Mouse (Mus musculus) embryonic facial prominence, embryonic 12.5 days (tissue): ENCODE results near the gene Cyp1a1. TPM values are rescaled to one million over a fixed set of nuclear protein-coding genes. Genes with fewer than 3 reads are reported as not detected.
A peak's percentile ranks its signal among the peaks of the same experiment; 100 is the strongest.

ENCODE experiments used
- ATAC-seq: fragments of 200-750 bp; cut with Nextera tagmentation; 2 replicates; pipeline ENCODE4 v1.8.0; 2017; ENCODE audit not compliant: insufficient number of reproducible peaks, insufficient read depth, low FRiP score, low TSS enrichment
- H3K27ac ChIP-seq: fragments of 300-500 bp; sonication (generic); 2 replicates; pipeline ENCODE4 v1.5.1; 2016; ENCODE audit warnings: mild to moderate bottlenecking
- H3K27me3 ChIP-seq: fragments of 300-500 bp; sonication (generic); 2 replicates; pipeline ENCODE4 v1.6.1; 2016; ENCODE audit warnings: mild to moderate bottlenecking, moderate library complexity
- H3K36me3 ChIP-seq: fragments of 300-500 bp; sonication (generic); 2 replicates; pipeline ENCODE4 v1.6.1; 2016; ENCODE audit warnings: mild to moderate bottlenecking
- H3K4me1 ChIP-seq: fragments of 300-500 bp; sonication (generic); 2 replicates; pipeline ENCODE4 v1.6.1; 2016
- H3K4me2 ChIP-seq: fragments of 300-500 bp; sonication (generic); replicated peaks from 2 replicates; pipeline ENCODE4 v1.6.1; 2016; ENCODE audit warnings: mild to moderate bottlenecking, moderate library complexity
- H3K4me3 ChIP-seq: fragments of 300-500 bp; sonication (generic); 2 replicates; pipeline ENCODE4 v1.5.1; 2016; ENCODE audit warnings: mild to moderate bottlenecking
- H3K9ac ChIP-seq: fragments of 300-500 bp; sonication (generic); 2 replicates; pipeline ENCODE4 v1.6.1; 2016; ENCODE audit warnings: mild to moderate bottlenecking, moderate library complexity
- H3K9me3 ChIP-seq: fragments of 300-500 bp; sonication (generic); 2 replicates; pipeline ENCODE4 v1.6.1; 2016; ENCODE audit warnings: mild to moderate bottlenecking, moderate library complexity
- WGBS: fragments of 180-500 bp; shearing (Covaris S2); methylation state at CpG from one replicate; pipeline ENCODE4 v1.1.7; 2016; 5-methylcytosine and 5-hydroxymethylcytosine counted together
- polyA plus RNA-seq: library from polyadenylated mRNA; unstranded; fragments of >200 nt; fragmentation: Nextera tagmentation; extraction: Ambion mirVana; gene quantifications from 2 replicates; pipeline ENCODE4 v1.2.1, GENCODE M21; 2016

Gene Cyp1a1
- polyA plus RNA-seq, 1 experiment from 2014 or later = not detected

GRCm38 (mm10) chr9:57683520-57683919 is 4.2 kb upstream of the Cyp1a1 start, which contains the start of gene Cyp1a2:
Gene Cyp1a2, minus strand, starts transcription at chr9:57683703.
- Histone ChIP-seq H3K27me3 (no peaks in the 10 kb centered on the region), H3K9ac (no peak within 1 kb of the TSS), H3K27ac (no peak within 1 kb of the TSS), H3K4me3 (no peak within 1 kb of the TSS), H3K9me3 (no peaks in the 10 kb centered on the region), H3K36me3 (no peaks in the 10 kb centered on the region), H3K4me2 (no peak within 1 kb of the TSS), H3K4me1 (no peaks in the 10 kb centered on the region)
- ATAC-seq = no peak
- WGBS = 71% methylated on average over 5 of the region's 5 CpGs

- Histone ChIP-seq H3K9ac (no peak overlapping the region), H3K27ac (no peak overlapping the region), H3K36me3 (no peaks in the 10 kb centered on the region), H3K4me2 (no peak overlapping the region), H3K9me3 (no peaks in the 10 kb centered on the region), H3K4me1 (no peaks in the 10 kb centered on the region), H3K4me3 (no peak overlapping the region), H3K27me3 (no peaks in the 10 kb centered on the region)
- 89% methylated on average over 5 of the region's 5 CpGs for WGBS
- ATAC-seq = no peak
Observed at GRCm38 (mm10) chr9:57686011-57686410, 1.7 kb upstream of the Cyp1a1 start.

- WGBS = 49% methylated on average over 2 of the region's 2 CpGs
- no peak for ATAC-seq
- Histone ChIP-seq H3K27ac (no peak overlapping the region), H3K9me3 (no peaks in the 10 kb centered on the region), H3K4me1 (no peaks in the 10 kb centered on the region), H3K27me3 (no peaks in the 10 kb centered on the region), H3K9ac (no peak overlapping the region), H3K4me3 (no peak overlapping the region), H3K4me2 (no peak overlapping the region), H3K36me3 (no peaks in the 10 kb centered on the region)
Observed at GRCm38 (mm10) chr9:57688158-57688557, 430 bp downstream of the Cyp1a1 start.

- no peaks in the 10 kb centered on the region for H3K27me3 ChIP-seq
- no peaks in the 10 kb centered on the region for H3K4me1 ChIP-seq
- no peak overlapping the region for H3K27ac ChIP-seq
- H3K9ac ChIP-seq = no peak overlapping the region
- no peaks in the 10 kb centered on the region for H3K9me3 ChIP-seq
- no peaks in the 10 kb centered on the region for H3K36me3 ChIP-seq
- 64% methylated on average over 2 of the region's 2 CpGs for WGBS
- H3K4me3 ChIP-seq = no peak overlapping the region
- ATAC-seq = no peak
- H3K4me2 ChIP-seq = no peak overlapping the region
Observed at GRCm38 (mm10) chr9:57688606-57689005, 878 bp downstream of the Cyp1a1 start.

- no peak overlapping the region for H3K27ac ChIP-seq
- H3K4me3 ChIP-seq = no peak overlapping the region
- H3K9me3 ChIP-seq = no peaks in the 10 kb centered on the region
- peaks cover 34% of the 10 kb centered on the region for H3K27me3 ChIP-seq
- no peak overlapping the region for H3K9ac ChIP-seq
- no peak overlapping the region for H3K4me2 ChIP-seq
- 91% methylated on average over 2 of the region's 2 CpGs for WGBS
- H3K4me1 ChIP-seq = peaks cover 6% of the 10 kb centered on the region; the same call in 1 of the 2 replicates
- H3K36me3 ChIP-seq = no peaks in the 10 kb centered on the region
- ATAC-seq = no peak
Observed at GRCm38 (mm10) chr9:57694108-57694507, 6.4 kb downstream of the Cyp1a1 start.

GRCm38 (mm10) chr9:57696380-57697285 is 8.9 kb downstream of the Cyp1a1 start:
- Histone ChIP-seq H3K4me3 (peak overlapping the region; percentile 43), H3K27ac (no peak overlapping the region), H3K9ac (peak overlapping the region; percentile 48), H3K36me3 (no peaks in the 10 kb centered on the region), H3K27me3 (peaks cover 34% of the 10 kb centered on the region), H3K4me1 (peaks cover 6% of the 10 kb centered on the region; the same call in 1 of the 2 replicates), H3K9me3 (no peaks in the 10 kb centered on the region), H3K4me2 (peak overlapping the region; percentile 82)
- WGBS = 1% methylated on average over 42 of the region's 42 CpGs
- no peak for ATAC-seq

GRCm38 (mm10) chr9:57697380-57697779 is 9.7 kb downstream of the Cyp1a1 start:
- Histone ChIP-seq H3K9ac (no peak overlapping the region), H3K27me3 (peaks cover 34% of the 10 kb centered on the region), H3K4me1 (peaks cover 11% of the 10 kb centered on the region), H3K9me3 (no peaks in the 10 kb centered on the region), H3K27ac (no peak overlapping the region), H3K4me3 (no peak overlapping the region), H3K4me2 (no peak overlapping the region), H3K36me3 (no peaks in the 10 kb centered on the region)
- 14% methylated on average over 4 of the region's 4 CpGs for WGBS
- ATAC-seq = no peak

- ATAC-seq = no peak
- no peaks in the 10 kb centered on the region for H3K9me3 ChIP-seq
- H3K27ac ChIP-seq = no peak overlapping the region
- 71% methylated on average over 1 of the region's 1 CpGs for WGBS
- H3K36me3 ChIP-seq = no peaks in the 10 kb centered on the region
- peaks cover 34% of the 10 kb centered on the region for H3K27me3 ChIP-seq
- H3K4me3 ChIP-seq = no peak overlapping the region
- peaks cover 11% of the 10 kb centered on the region for H3K4me1 ChIP-seq
- H3K9ac ChIP-seq = no peak overlapping the region
- no peak overlapping the region for H3K4me2 ChIP-seq
Observed at GRCm38 (mm10) chr9:57698466-57699150, 10.9 kb downstream of the Cyp1a1 start.

- no peak overlapping the region for H3K4me3 ChIP-seq
- no peaks in the 10 kb centered on the region for H3K9me3 ChIP-seq
- no peak overlapping the region for H3K4me2 ChIP-seq
- no peak overlapping the region for H3K27ac ChIP-seq
- no peak for ATAC-seq
- H3K4me1 ChIP-seq = peaks cover 12% of the 10 kb centered on the region
- no peaks in the 10 kb centered on the region for H3K36me3 ChIP-seq
- H3K9ac ChIP-seq = no peak overlapping the region
- H3K27me3 ChIP-seq = no peaks in the 10 kb centered on the region
- 80% methylated on average over 3 of the region's 3 CpGs for WGBS
Observed at GRCm38 (mm10) chr9:57706496-57706895, 18.8 kb downstream of the Cyp1a1 start.

GRCm38 (mm10) chr9:57708068-57708719 is 20.5 kb downstream of the Cyp1a1 start, which contains the start of gene Edc3:
Gene Edc3, plus strand, starts transcription at chr9:57708540.
- H3K9me3 ChIP-seq = no peaks in the 10 kb centered on the region
- peak within 1 kb of the TSS; percentile 92 for H3K4me3 ChIP-seq

GRCm38 (mm10) chr9:57708720-57709274 is 21.1 kb downstream of the Cyp1a1 start:
- peaks cover 14% of the 10 kb centered on the region for H3K36me3 ChIP-seq
- peak; percentile 47; the same call in 1 of the 2 replicates for ATAC-seq
- H3K4me3 ChIP-seq = peak overlapping the region; percentile 92
- peaks cover 7% of the 10 kb centered on the region for H3K4me1 ChIP-seq
- peak overlapping the region; percentile 85 for H3K9ac ChIP-seq
- no peaks in the 10 kb centered on the region for H3K9me3 ChIP-seq
- 4% methylated on average over 36 of the region's 39 CpGs for WGBS
- no peaks in the 10 kb centered on the region for H3K27me3 ChIP-seq
- H3K27ac ChIP-seq = peak overlapping the region; percentile 90
- H3K4me2 ChIP-seq = peak overlapping the region; percentile 67

More at GRCm38 (mm10) chr9:57708068-57708719, 20.5 kb downstream of the Cyp1a1 start, which contains the start of gene Edc3:
- Histone ChIP-seq H3K36me3 (peaks cover 9% of the 10 kb centered on the region), H3K4me1 (peaks cover 7% of the 10 kb centered on the region), H3K27me3 (no peaks in the 10 kb centered on the region), H3K27ac (peak within 1 kb of the TSS; percentile 90), H3K4me2 (peak within 1 kb of the TSS; percentile 67), H3K9ac (peak within 1 kb of the TSS; percentile 85)
- WGBS = 1% methylated on average over 23 of the region's 23 CpGs
- ATAC-seq = peak; percentile 94
